Mouse (Mus musculus) C2C12 (cell line): ENCODE results near the gene Sept7.

ENCODE experiments used
- CTCF ChIP-seq: IDR thresholded peaks from one replicate; pipeline ENCODE4 v1.5.1; 2011; ENCODE audit not compliant: control insufficient read depth, insufficient read depth, insufficient read length
- FOSL1 ChIP-seq: IDR thresholded peaks from one replicate; pipeline ENCODE4 v1.8.0; 2011; ENCODE audit warnings: mild to moderate bottlenecking, low read length; ENCODE audit not compliant: poor library complexity, insufficient read depth, severe bottlenecking
- MAX ChIP-seq: IDR thresholded peaks from one replicate; pipeline ENCODE4 v1.6.1; 2011; ENCODE audit warnings: mild to moderate bottlenecking, control low read depth
- MYOD1 ChIP-seq: IDR thresholded peaks from one replicate; pipeline ENCODE4 v1.6.1; 2011; ENCODE audit warnings: low read depth; ENCODE audit not compliant: control insufficient read depth, insufficient read length
- MYOG ChIP-seq: IDR thresholded peaks from one replicate; pipeline ENCODE4 v1.6.1; 2011; ENCODE audit not compliant: control insufficient read depth, insufficient read length; ENCODE audit errors: extremely low read depth

GRCm38 (mm10) chr9:25355806-25356205 is 103.6 kb downstream of the Sept7 start:
- no peak for TF ChIP-seq MYOG
- no peak for TF ChIP-seq CTCF
- no peak for TF ChIP-seq MAX
- TF ChIP-seq MYOD1: no peak
- TF ChIP-seq FOSL1: no peak
